Mouse (Mus musculus): ENCODE measurements around the gene Ehbp1l1.

GRCm38 (mm10) chr19:5725029-5725707 lies 949 bp downstream of the Ehbp1l1 start:
- no peak for TF ChIP-seq CTCF (conservative IDR thresholded peaks at IDR 0.05; ENCODE audit: insufficient read depth, insufficient read length, low read depth, low read length)
- TF ChIP-seq POLR2A (IDR thresholded peaks at IDR 0.05; ENCODE audit: low read depth, low read length), result no peak
